Mouse (Mus musculus): ENCODE measurements around the gene Cyth1.

DNA sequence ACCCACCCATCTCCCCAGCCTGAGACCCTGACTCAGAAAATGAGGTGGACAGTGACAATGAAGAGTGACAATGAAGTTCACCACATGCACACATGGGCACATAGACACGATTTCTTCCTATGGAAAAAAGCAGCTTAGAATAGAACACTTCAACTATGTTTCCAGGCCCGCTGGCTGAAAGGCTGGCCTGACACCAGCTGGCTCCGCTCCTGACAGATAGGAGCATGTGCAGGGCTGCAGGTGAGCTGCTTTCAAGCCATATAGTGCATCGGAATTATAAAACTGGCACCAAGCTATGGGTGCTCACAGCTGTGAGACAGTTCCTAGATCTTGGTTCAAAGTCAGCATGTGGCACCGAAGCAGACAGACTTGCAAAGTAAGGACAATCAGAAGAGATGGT lies 78.1 kb downstream of the Cyth1 start:
- no peak for TF ChIP-seq POLR2A (IDR thresholded peaks at IDR 0.05; ENCODE audit: low read depth, low read length)
- TF ChIP-seq CTCF (IDR thresholded peaks at IDR 0.05; ENCODE audit: extremely low read depth, insufficient read length, insufficient replicate concordance, low read depth, low read length): no peak
